Mouse (Mus musculus) MEL (cell line): Measurements from ENCODE around the gene Ncapd3. TPM values are rescaled to one million over a fixed set of nuclear protein-coding genes. Genes with fewer than 3 reads are reported as not detected.

Source experiments
- DNase-seq: peaks from one replicate; pipeline ENCODE4 v3.0.0; 2011; ENCODE audit warnings: low read depth, low spot score
- H3K27ac ChIP-seq: 2 replicates; pipeline ENCODE4 v1.5.1; 2012; ENCODE audit warnings: low read depth, mild to moderate bottlenecking, control low read depth, low read length, moderate library complexity; ENCODE audit not compliant: control insufficient read depth
- H3K27me3 ChIP-seq, 2 experiments: fragments of 150-350 bp in 1 of 2; sonication (generic) in 1 of 2; 2 replicates each; pipeline ENCODE4 v1.6.1; 2012; ENCODE audit warnings: low read length in 2 of 2, mild to moderate bottlenecking in 2 of 2, improper control_type of control experiment in 1 of 2, moderate library complexity in 1 of 2; ENCODE audit not compliant: insufficient read depth in 2 of 2, control insufficient read depth in 1 of 2
- H3K36me3 ChIP-seq, 2 experiments: 2 replicates each; pipeline ENCODE4 v1.6.1; 2012 to 2014; ENCODE audit warnings: low read length in 2 of 2, improper control_type of control experiment in 1 of 2, inconsistent platforms in 1 of 2, mild to moderate bottlenecking in 1 of 2; ENCODE audit not compliant: insufficient read depth in 2 of 2, control insufficient read depth in 1 of 2
- H3K4me1 ChIP-seq, 2 experiments: fragments of 150-350 bp in 1 of 2; sonication (generic) in 1 of 2; 2 replicates each; pipeline ENCODE4 v1.6.1; 2012; ENCODE audit warnings: low read length in 2 of 2, improper control_type of control experiment in 1 of 2, mild to moderate bottlenecking in 1 of 2; ENCODE audit not compliant: insufficient read depth in 2 of 2, control insufficient read depth in 1 of 2
- H3K4me3 ChIP-seq, 2 experiments: fragments of 150-350 bp in 1 of 2; sonication (generic) in 1 of 2; 2 replicates each; pipeline ENCODE4 v1.5.1; 2012; ENCODE audit warnings: low read depth in 2 of 2, low read length in 2 of 2, mild to moderate bottlenecking in 2 of 2, moderate library complexity in 2 of 2, control low read depth in 1 of 2, improper control_type of control experiment in 1 of 2; ENCODE audit not compliant: control insufficient read depth in 1 of 2, insufficient read depth in 1 of 2
- H3K79me2 ChIP-seq: 2 replicates; pipeline ENCODE4 v1.6.1; 2012; ENCODE audit warnings: mild to moderate bottlenecking, low read length, moderate library complexity; ENCODE audit not compliant: control insufficient read depth, poor library complexity, insufficient read depth
- H3K9ac ChIP-seq: 2 replicates; pipeline ENCODE4 v1.6.1; 2012; ENCODE audit warnings: low read depth, mild to moderate bottlenecking, control low read depth, low read length, moderate library complexity; ENCODE audit not compliant: control insufficient read depth, poor library complexity, severe bottlenecking
- H3K9me3 ChIP-seq: fragments of 150-350 bp; sonication (generic); replicated peaks from 2 replicates; pipeline ENCODE4 v1.6.1; 2012; ENCODE audit warnings: mild to moderate bottlenecking, low read length, improper control_type of control experiment, moderate library complexity; ENCODE audit not compliant: insufficient read depth
- CHD2 ChIP-seq: IDR thresholded peaks from 2 replicates; pipeline ENCODE4 v1.6.1; 2011; ENCODE audit warnings: low read length, improper control_type of control experiment
- CTCF ChIP-seq, 3 experiments: IDR thresholded peaks in 2 of 3; conservative IDR thresholded peaks in 1 of 3; 2 replicates each; pipeline ENCODE4 v1.5.1; 2011 to 2012; ENCODE audit warnings: low read length in 3 of 3, low read depth in 2 of 3, mild to moderate bottlenecking in 2 of 3, improper control_type of control experiment in 1 of 3, inconsistent platforms in 1 of 3, mixed read lengths in 1 of 3, moderate library complexity in 1 of 3; ENCODE audit not compliant: control insufficient read depth in 1 of 3, insufficient read depth in 1 of 3, poor library complexity in 1 of 3, severe bottlenecking in 1 of 3
- E2F4 ChIP-seq: IDR thresholded peaks from 2 replicates; pipeline ENCODE4 v1.6.1; 2011; ENCODE audit warnings: low read depth, low read length, improper control_type of control experiment, borderline replicate concordance
- EP300 ChIP-seq, 2 experiments: IDR thresholded peaks; 2 replicates each; pipeline ENCODE4 v1.6.1; 2011; ENCODE audit warnings: improper control_type of control experiment in 2 of 2, low read length in 2 of 2, low read depth in 1 of 2, mild to moderate bottlenecking in 1 of 2
- ETS1 ChIP-seq: IDR thresholded peaks from 2 replicates; pipeline ENCODE4 v1.6.1; 2012; ENCODE audit warnings: low read depth, mild to moderate bottlenecking, inconsistent platforms, low read length, improper control_type of control experiment, moderate library complexity
- GATA1 ChIP-seq: IDR thresholded peaks from 2 replicates; pipeline ENCODE4 v1.6.1; 2011; ENCODE audit warnings: low read depth, low read length, improper control_type of control experiment
- KAT2A ChIP-seq: conservative IDR thresholded peaks from 2 replicates; pipeline ENCODE4 v1.6.1; 2012; ENCODE audit warnings: low read depth, low read length, improper control_type of control experiment, inconsistent platforms
- MAFK ChIP-seq: IDR thresholded peaks from 2 replicates; pipeline ENCODE4 v1.6.1; 2011; ENCODE audit warnings: low read depth, mild to moderate bottlenecking, low read length, improper control_type of control experiment, borderline replicate concordance
- MAX ChIP-seq: IDR thresholded peaks from 2 replicates; pipeline ENCODE4 v1.6.1; 2011; ENCODE audit warnings: low read length, improper control_type of control experiment
- MAZ ChIP-seq: IDR thresholded peaks from 2 replicates; pipeline ENCODE4 v1.6.1; 2012; ENCODE audit warnings: low read depth, mild to moderate bottlenecking, inconsistent platforms, low read length, improper control_type of control experiment
- MYB ChIP-seq: IDR thresholded peaks from 2 replicates; pipeline ENCODE4 v1.6.1; 2011; ENCODE audit warnings: mild to moderate bottlenecking, low read depth, low read length, improper control_type of control experiment
- NELFE ChIP-seq: IDR thresholded peaks from 2 replicates; pipeline ENCODE4 v1.6.1; 2011; ENCODE audit warnings: low read depth, low read length, improper control_type of control experiment
- POLR2AphosphoS5 ChIP-seq: IDR thresholded peaks from 2 replicates; pipeline ENCODE4 v1.6.1; 2012; ENCODE audit warnings: low read depth, borderline replicate concordance, mild to moderate bottlenecking, inconsistent platforms, low read length, moderate library complexity, mixed read lengths
- RAD21 ChIP-seq: IDR thresholded peaks from 2 replicates; pipeline ENCODE4 v1.6.1; 2011; ENCODE audit warnings: mild to moderate bottlenecking, low read depth, low read length, improper control_type of control experiment
- SIN3A ChIP-seq: IDR thresholded peaks from 2 replicates; pipeline ENCODE4 v1.6.1; 2012; ENCODE audit warnings: low read length, improper control_type of control experiment, inconsistent platforms
- SMC3 ChIP-seq: IDR thresholded peaks from 2 replicates; pipeline ENCODE4 v1.6.1; 2011; ENCODE audit warnings: low read depth, low read length, improper control_type of control experiment
- TBP ChIP-seq: IDR thresholded peaks from 2 replicates; pipeline ENCODE4 v1.8.0; 2011; ENCODE audit warnings: low read depth, low read length, improper control_type of control experiment
- UBTF ChIP-seq: IDR thresholded peaks from 2 replicates; pipeline ENCODE4 v1.6.1; 2012; ENCODE audit warnings: low read depth, mild to moderate bottlenecking, inconsistent platforms, low read length, improper control_type of control experiment, moderate library complexity, borderline replicate concordance; ENCODE audit not compliant: insufficient read depth
- USF2 ChIP-seq, 2 experiments: IDR thresholded peaks; 2 replicates each; pipeline ENCODE4 v1.6.1; 2011 to 2012; ENCODE audit warnings: improper control_type of control experiment in 2 of 2, low read length in 2 of 2, borderline replicate concordance in 1 of 2, inconsistent platforms in 1 of 2, low read depth in 1 of 2, mild to moderate bottlenecking in 1 of 2; ENCODE audit not compliant: insufficient read depth in 1 of 2
- ZKSCAN1 ChIP-seq: IDR thresholded peaks from 2 replicates; pipeline ENCODE4 v1.6.1; 2012; ENCODE audit warnings: low read depth, mild to moderate bottlenecking, inconsistent platforms, low read length, improper control_type of control experiment, moderate library complexity
- ZMIZ1 ChIP-seq: IDR thresholded peaks from 2 replicates; pipeline ENCODE4 v1.6.1; 2012; ENCODE audit warnings: low read depth, mild to moderate bottlenecking, inconsistent platforms, low read length, improper control_type of control experiment, moderate library complexity
- ZNF384 ChIP-seq: IDR thresholded peaks from 2 replicates; pipeline ENCODE4 v1.6.1; 2012; ENCODE audit warnings: low read depth, mild to moderate bottlenecking, inconsistent platforms, low read length, improper control_type of control experiment
- polyA plus RNA-seq, 2 experiments: library from polyadenylated mRNA; stranded (reverse) in 1 of 2; unstranded in 1 of 2; fragments of >175 nt in 1 of 2; fragments of >200 nt in 1 of 2; gene quantifications; 2 replicates each; pipeline versions ENCODE4 v1.2.1 to v1.2.4; 2012; ENCODE audit warnings: low replicate concordance in 2 of 2, low read depth in 1 of 2; ENCODE audit not compliant: insufficient read length in 2 of 2, insufficient read depth in 1 of 2, missing spikeins in 1 of 2
- total RNA-seq: library from RNA; depleted of rRNA; stranded (reverse); fragments of 300-350 nt; gene quantifications from 2 replicates; pipeline ENCODE4 v1.2.3, GENCODE M21; 2012

Gene Ncapd3
- total and polyA plus RNA-seq, 3 experiments, result 28.7 to 36.5 TPM; not detected in 1

- Histone ChIP-seq H3K79me2 (no peaks in the 10 kb centered on the region), H3K4me1 (no peaks in the 10 kb centered on the region), H3K27ac (no peak overlapping the region), H3K4me3 (no peak overlapping the region), H3K27me3 (no peaks in the 10 kb centered on the region), H3K36me3 (peaks cover 0 to 8% of the 10 kb centered on the region in 2 experiments; a peak in 2 of 4 replicates), H3K9me3 (no peaks in the 10 kb centered on the region), H3K9ac (no peak overlapping the region)
- no peak for TF ChIP-seq SIN3A
- TF ChIP-seq MYB, result no peak
- TF ChIP-seq CTCF (IDR thresholded peaks at IDR 0.05 in 2 of 3, conservative IDR thresholded peaks at IDR 0.05 in 1 of 3; ENCODE audit: control insufficient read depth in 1 of 3, insufficient read depth in 1 of 3, low read depth in 2 of 3, low read length in 3 of 3, poor library complexity in 1 of 3, severe bottlenecking in 1 of 3), result no peak
- no peak for TF ChIP-seq RAD21
- no peak for TF ChIP-seq UBTF
- TF ChIP-seq GATA1, result no peak
- no peak for TF ChIP-seq NELFE
- TF ChIP-seq CHD2, result no peak
- TF ChIP-seq MAFK, result no peak
- TF ChIP-seq SMC3, result no peak
- no peak for TF ChIP-seq ZNF384
- TF ChIP-seq USF2 (IDR thresholded peaks at IDR 0.05; ENCODE audit: borderline replicate concordance in 1 of 2, insufficient read depth in 1 of 2, low read depth in 1 of 2, low read length in 2 of 2), result no peak
- no peak for TF ChIP-seq POLR2AphosphoS5
- no peak for TF ChIP-seq ZKSCAN1
- TF ChIP-seq E2F4, result no peak
- no peak for TF ChIP-seq EP300 (IDR thresholded peaks at IDR 0.05; ENCODE audit: low read depth in 1 of 2, low read length in 2 of 2)
- no peak for TF ChIP-seq TBP
- TF ChIP-seq ZMIZ1, result no peak
- no peak for TF ChIP-seq MAZ
- DNase-seq, result no peak
Observed at GRCm38 (mm10) chr9:27075812-27076211, 45.8 kb downstream of the Ncapd3 start.

- Histone ChIP-seq H3K9me3 (no peaks in the 10 kb centered on the region), H3K79me2 (no peaks in the 10 kb centered on the region), H3K4me3 (no peak overlapping the region), H3K27me3 (no peaks in the 10 kb centered on the region), H3K36me3 (peaks cover 0 to 8% of the 10 kb centered on the region in 2 experiments; a peak in 2 of 4 replicates), H3K9ac (no peak overlapping the region), H3K4me1 (no peaks in the 10 kb centered on the region), H3K27ac (no peak overlapping the region)
- TF ChIP-seq EP300 (IDR thresholded peaks at IDR 0.05; ENCODE audit: low read depth in 1 of 2, low read length in 2 of 2) (no peak), ETS1 (no peak), MAX (no peak), KAT2A (no peak)
- DNase-seq, result no peak
Observed at GRCm38 (mm10) chr9:27086256-27086655, 56.3 kb downstream of the Ncapd3 start.
